Mouse (Mus musculus): ENCODE data around the gene Gm45716. TPM values are rescaled to one million over a fixed set of nuclear protein-coding genes. Genes with fewer than 3 reads are reported as not detected.

The Gm45716 gene
- polyA plus RNA-seq (2012; ENCODE audit: insufficient read depth, insufficient read length, missing spikeins) = 2.5 and 3.2 TPM in 2 replicates

GRCm38 (mm10) chr11:90187441-90187840, at the start of gene Gm45716:
TSS of gene Gm45716 (plus strand) at chr11:90187683.
- TF ChIP-seq POLR2A (IDR thresholded peaks at IDR 0.05; ENCODE audit: borderline replicate concordance, low read depth, low read length) = no peak
- TF ChIP-seq CTCF (IDR thresholded peaks at IDR 0.05; ENCODE audit: low read depth, low read length) = no peak
- Histone ChIP-seq H3K4me1 (ENCODE audit: control insufficient read depth, insufficient read depth, low read length) (peaks cover 10% of the 10 kb centered on the region), H3K4me3 (ENCODE audit: insufficient read depth, low read length) (no peak within 1 kb of the TSS), H3K27ac (ENCODE audit: insufficient read depth, low read depth, low read length) (no peak within 1 kb of the TSS)

- Histone ChIP-seq H3K4me3 (ENCODE audit: insufficient read depth, low read length) (no peak overlapping the region), H3K4me1 (ENCODE audit: control insufficient read depth, insufficient read depth, low read length) (no peaks in the 10 kb centered on the region), H3K27ac (ENCODE audit: insufficient read depth, low read depth, low read length) (no peak overlapping the region)
- TF ChIP-seq POLR2A (IDR thresholded peaks at IDR 0.05; ENCODE audit: borderline replicate concordance, low read depth, low read length) (no peak), CTCF (IDR thresholded peaks at IDR 0.05; ENCODE audit: low read depth, low read length) (no peak)
Measured at GRCm38 (mm10) chr11:90142393-90142792, 45.1 kb upstream of the Gm45716 start.

GRCm38 (mm10) chr11:90142936-90143335, 44.5 kb upstream of the Gm45716 start:
- H3K27ac ChIP-seq (ENCODE audit: insufficient read depth, low read depth, low read length) = no peak overlapping the region
- no peak for TF ChIP-seq POLR2A (IDR thresholded peaks at IDR 0.05; ENCODE audit: borderline replicate concordance, low read depth, low read length)
- H3K4me3 ChIP-seq (ENCODE audit: insufficient read depth, low read length) = no peak overlapping the region
- no peaks in the 10 kb centered on the region for H3K4me1 ChIP-seq (ENCODE audit: control insufficient read depth, insufficient read depth, low read length)

GRCm38 (mm10) chr11:90146086-90146860, 41.2 kb upstream of the Gm45716 start:
- TF ChIP-seq POLR2A (IDR thresholded peaks at IDR 0.05; ENCODE audit: borderline replicate concordance, low read depth, low read length) = no peak
- TF ChIP-seq CTCF (IDR thresholded peaks at IDR 0.05; ENCODE audit: low read depth, low read length) = no peak
- H3K4me3 ChIP-seq (ENCODE audit: insufficient read depth, low read length) = no peak overlapping the region

GRCm38 (mm10) chr11:90155066-90155465, 32.4 kb upstream of the Gm45716 start:
- Histone ChIP-seq H3K4me3 (ENCODE audit: insufficient read depth, low read length) (no peak overlapping the region), H3K27ac (ENCODE audit: insufficient read depth, low read depth, low read length) (no peak overlapping the region), H3K4me1 (ENCODE audit: control insufficient read depth, insufficient read depth, low read length) (no peaks in the 10 kb centered on the region)
- no peak for TF ChIP-seq POLR2A (IDR thresholded peaks at IDR 0.05; ENCODE audit: borderline replicate concordance, low read depth, low read length)
- TF ChIP-seq CTCF (IDR thresholded peaks at IDR 0.05; ENCODE audit: low read depth, low read length) = no peak

More at GRCm38 (mm10) chr11:90146086-90146860, 41.2 kb upstream of the Gm45716 start:
- H3K27ac ChIP-seq (ENCODE audit: insufficient read depth, low read depth, low read length) = no peak overlapping the region
- no peaks in the 10 kb centered on the region for H3K4me1 ChIP-seq (ENCODE audit: control insufficient read depth, insufficient read depth, low read length)

- Histone ChIP-seq H3K4me1 (ENCODE audit: control insufficient read depth, insufficient read depth, low read length) (no peaks in the 10 kb centered on the region), H3K27ac (ENCODE audit: insufficient read depth, low read depth, low read length) (no peak overlapping the region), H3K4me3 (ENCODE audit: insufficient read depth, low read length) (no peak overlapping the region)
- TF ChIP-seq CTCF (IDR thresholded peaks at IDR 0.05; ENCODE audit: low read depth, low read length) (no peak), POLR2A (IDR thresholded peaks at IDR 0.05; ENCODE audit: borderline replicate concordance, low read depth, low read length) (no peak)
Measured at GRCm38 (mm10) chr11:90155466-90155865, 32.0 kb upstream of the Gm45716 start.

- TF ChIP-seq CTCF (IDR thresholded peaks at IDR 0.05; ENCODE audit: low read depth, low read length) = no peak; the same call in 1 of the 2 replicates
- no peak for TF ChIP-seq POLR2A (IDR thresholded peaks at IDR 0.05; ENCODE audit: borderline replicate concordance, low read depth, low read length)
- Histone ChIP-seq H3K4me3 (ENCODE audit: insufficient read depth, low read length) (no peak overlapping the region), H3K4me1 (ENCODE audit: control insufficient read depth, insufficient read depth, low read length) (no peaks in the 10 kb centered on the region), H3K27ac (ENCODE audit: insufficient read depth, low read depth, low read length) (no peak overlapping the region)
Measured at GRCm38 (mm10) chr11:90167771-90168170, 19.7 kb upstream of the Gm45716 start.

GRCm38 (mm10) chr11:90168338-90169065, 19.0 kb upstream of the Gm45716 start:
- no peak overlapping the region for H3K4me3 ChIP-seq (ENCODE audit: insufficient read depth, low read length)
- TF ChIP-seq POLR2A (IDR thresholded peaks at IDR 0.05; ENCODE audit: borderline replicate concordance, low read depth, low read length) (no peak), CTCF (IDR thresholded peaks at IDR 0.05; ENCODE audit: low read depth, low read length) (no peak)
- H3K4me1 ChIP-seq (ENCODE audit: control insufficient read depth, insufficient read depth, low read length) = no peaks in the 10 kb centered on the region
- no peak overlapping the region for H3K27ac ChIP-seq (ENCODE audit: insufficient read depth, low read depth, low read length)

GRCm38 (mm10) chr11:90169200-90170013, 18.1 kb upstream of the Gm45716 start:
- Histone ChIP-seq H3K4me3 (ENCODE audit: insufficient read depth, low read length) (no peak overlapping the region), H3K27ac (ENCODE audit: insufficient read depth, low read depth, low read length) (no peak overlapping the region), H3K4me1 (ENCODE audit: control insufficient read depth, insufficient read depth, low read length) (no peaks in the 10 kb centered on the region)
- TF ChIP-seq POLR2A (IDR thresholded peaks at IDR 0.05; ENCODE audit: borderline replicate concordance, low read depth, low read length) = no peak
- TF ChIP-seq CTCF (IDR thresholded peaks at IDR 0.05; ENCODE audit: low read depth, low read length) = no peak

Data from bone marrow macrophage, adult 2 months (primary cell).